Mouse (Mus musculus): Measurements from ENCODE around the gene Fam129c. TPM values are rescaled to one million over a fixed set of nuclear protein-coding genes. Genes with fewer than 3 reads are reported as not detected.

Gene Fam129c
- polyA plus RNA-seq (2015; fragmentation: Nextera tagmentation; extraction: Ambion mirVana): 1.6 and 2.1 TPM in 2 replicates

- H3K4me3 ChIP-seq (ENCODE audit: low read depth, low read length): no peak within 1 kb of the TSS
- H3K9ac ChIP-seq (ENCODE audit: low read depth, low read length): no peak within 1 kb of the TSS
- 0 out of 2 replicates have a peak, but pooled peaks have one; percentile 12 for ATAC-seq (ENCODE audit: low read depth)
- no peak within 1 kb of the TSS for H3K27ac ChIP-seq (ENCODE audit: low read length)
- H3K27me3 ChIP-seq (ENCODE audit: control insufficient read depth, insufficient read depth, low read depth, low read length): peaks cover 13% of the 10 kb centered on the region
- H3K36me3 ChIP-seq (ENCODE audit: control insufficient read depth, insufficient read depth): no peaks in the 10 kb centered on the region
- 70% methylated on average over 3 of the region's 3 CpGs for WGBS (ENCODE audit: insufficient replicate concordance)
- H3K4me2 ChIP-seq (ENCODE audit: low read depth, low read length): no peak within 1 kb of the TSS
- peaks cover 17% of the 10 kb centered on the region for H3K4me1 ChIP-seq (ENCODE audit: control insufficient read depth, low read depth, low read length)
- no peaks in the 10 kb centered on the region for H3K9me3 ChIP-seq (replicated peaks; ENCODE audit: control insufficient read depth, low read length)
Measured at GRCm38 (mm10) chr8:71597451-71597850, at the start of gene Fam129c. Fam129c (plus strand) TSS chr8:71597648.

GRCm38 (mm10) chr8:71550754-71551153 is 46.7 kb upstream of the Fam129c start:
- Histone ChIP-seq H3K9ac (ENCODE audit: low read depth, low read length) (no peak overlapping the region), H3K9me3 (replicated peaks; ENCODE audit: control insufficient read depth, low read length) (no peaks in the 10 kb centered on the region), H3K36me3 (ENCODE audit: control insufficient read depth, insufficient read depth) (no peaks in the 10 kb centered on the region), H3K27me3 (ENCODE audit: control insufficient read depth, insufficient read depth, low read depth, low read length) (no peaks in the 10 kb centered on the region), H3K4me1 (ENCODE audit: control insufficient read depth, low read depth, low read length) (peaks cover 4% of the 10 kb centered on the region; the same call in 1 of the 2 replicates), H3K27ac (ENCODE audit: low read length) (no peak overlapping the region), H3K4me3 (ENCODE audit: low read depth, low read length) (no peak overlapping the region), H3K4me2 (ENCODE audit: low read depth, low read length) (no peak overlapping the region)
- ATAC-seq (ENCODE audit: low read depth): no peak
- WGBS (ENCODE audit: insufficient replicate concordance): 69% methylated on average over 7 of the region's 7 CpGs

DNA sequence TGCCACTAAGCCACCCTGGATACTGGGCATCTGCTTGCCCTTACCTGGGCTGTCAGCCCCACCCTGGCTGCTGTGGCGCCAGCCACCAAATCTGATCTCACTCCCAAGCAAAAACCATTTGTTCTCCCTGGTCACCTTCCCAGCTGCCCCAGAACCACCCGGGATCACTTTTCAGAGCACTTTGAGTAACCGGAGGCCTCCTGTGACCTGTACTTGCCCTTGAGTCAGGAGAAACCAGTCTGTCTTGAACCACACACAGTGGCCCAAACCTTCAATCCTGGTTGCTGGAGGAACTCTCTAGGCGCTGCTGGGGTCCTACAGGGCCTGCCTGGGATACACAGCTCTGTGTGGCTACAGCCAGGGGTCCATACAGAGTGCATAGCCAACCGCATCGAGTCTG is 44.7 kb upstream of the Fam129c start:
- no peak for ATAC-seq (ENCODE audit: low read depth)
- 63% methylated on average over 6 of the region's 6 CpGs for WGBS (ENCODE audit: insufficient replicate concordance)
- no peaks in the 10 kb centered on the region for H3K36me3 ChIP-seq (ENCODE audit: control insufficient read depth, insufficient read depth)

GRCm38 (mm10) chr8:71554001-71554400 is 43.4 kb upstream of the Fam129c start:
- 55% methylated on average over 6 of the region's 6 CpGs for WGBS (ENCODE audit: insufficient replicate concordance)
- no peak for ATAC-seq (ENCODE audit: low read depth)

More for the DNA sequence above, 44.7 kb upstream of the Fam129c start:
- Histone ChIP-seq H3K27ac (ENCODE audit: low read length) (no peak overlapping the region), H3K4me1 (ENCODE audit: control insufficient read depth, low read depth, low read length) (peaks cover 4% of the 10 kb centered on the region; the same call in 1 of the 2 replicates), H3K27me3 (ENCODE audit: control insufficient read depth, insufficient read depth, low read depth, low read length) (peaks cover 6% of the 10 kb centered on the region), H3K9ac (ENCODE audit: low read depth, low read length) (no peak overlapping the region), H3K4me2 (ENCODE audit: low read depth, low read length) (no peak overlapping the region), H3K9me3 (replicated peaks; ENCODE audit: control insufficient read depth, low read length) (no peaks in the 10 kb centered on the region), H3K4me3 (ENCODE audit: low read depth, low read length) (no peak overlapping the region)

GRCm38 (mm10) chr8:71554644-71555043 is 42.8 kb upstream of the Fam129c start:
- no peak overlapping the region for H3K27ac ChIP-seq (ENCODE audit: low read length)
- peaks cover 16% of the 10 kb centered on the region for H3K4me1 ChIP-seq (ENCODE audit: control insufficient read depth, low read depth, low read length)
- no peak overlapping the region for H3K9ac ChIP-seq (ENCODE audit: low read depth, low read length)
- peaks cover 21% of the 10 kb centered on the region for H3K27me3 ChIP-seq (ENCODE audit: control insufficient read depth, insufficient read depth, low read depth, low read length)
- no peak for ATAC-seq (ENCODE audit: low read depth)
- 80% methylated on average over 2 of the region's 2 CpGs for WGBS (ENCODE audit: insufficient replicate concordance)
- H3K4me2 ChIP-seq (ENCODE audit: low read depth, low read length): no peak overlapping the region
- no peaks in the 10 kb centered on the region for H3K9me3 ChIP-seq (replicated peaks; ENCODE audit: control insufficient read depth, low read length)
- no peak overlapping the region for H3K4me3 ChIP-seq (ENCODE audit: low read depth, low read length)
- H3K36me3 ChIP-seq (ENCODE audit: control insufficient read depth, insufficient read depth): no peaks in the 10 kb centered on the region

More at GRCm38 (mm10) chr8:71554001-71554400, 43.4 kb upstream of the Fam129c start:
- H3K36me3 ChIP-seq (ENCODE audit: control insufficient read depth, insufficient read depth): no peaks in the 10 kb centered on the region
- H3K9me3 ChIP-seq (replicated peaks; ENCODE audit: control insufficient read depth, low read length): no peaks in the 10 kb centered on the region
- H3K4me1 ChIP-seq (ENCODE audit: control insufficient read depth, low read depth, low read length): peaks cover 12% of the 10 kb centered on the region
- H3K9ac ChIP-seq (ENCODE audit: low read depth, low read length): no peak overlapping the region
- H3K27me3 ChIP-seq (ENCODE audit: control insufficient read depth, insufficient read depth, low read depth, low read length): peaks cover 18% of the 10 kb centered on the region
- no peak overlapping the region for H3K4me3 ChIP-seq (ENCODE audit: low read depth, low read length)
- no peak overlapping the region for H3K4me2 ChIP-seq (ENCODE audit: low read depth, low read length)
- H3K27ac ChIP-seq (ENCODE audit: low read length): no peak overlapping the region

DNA sequence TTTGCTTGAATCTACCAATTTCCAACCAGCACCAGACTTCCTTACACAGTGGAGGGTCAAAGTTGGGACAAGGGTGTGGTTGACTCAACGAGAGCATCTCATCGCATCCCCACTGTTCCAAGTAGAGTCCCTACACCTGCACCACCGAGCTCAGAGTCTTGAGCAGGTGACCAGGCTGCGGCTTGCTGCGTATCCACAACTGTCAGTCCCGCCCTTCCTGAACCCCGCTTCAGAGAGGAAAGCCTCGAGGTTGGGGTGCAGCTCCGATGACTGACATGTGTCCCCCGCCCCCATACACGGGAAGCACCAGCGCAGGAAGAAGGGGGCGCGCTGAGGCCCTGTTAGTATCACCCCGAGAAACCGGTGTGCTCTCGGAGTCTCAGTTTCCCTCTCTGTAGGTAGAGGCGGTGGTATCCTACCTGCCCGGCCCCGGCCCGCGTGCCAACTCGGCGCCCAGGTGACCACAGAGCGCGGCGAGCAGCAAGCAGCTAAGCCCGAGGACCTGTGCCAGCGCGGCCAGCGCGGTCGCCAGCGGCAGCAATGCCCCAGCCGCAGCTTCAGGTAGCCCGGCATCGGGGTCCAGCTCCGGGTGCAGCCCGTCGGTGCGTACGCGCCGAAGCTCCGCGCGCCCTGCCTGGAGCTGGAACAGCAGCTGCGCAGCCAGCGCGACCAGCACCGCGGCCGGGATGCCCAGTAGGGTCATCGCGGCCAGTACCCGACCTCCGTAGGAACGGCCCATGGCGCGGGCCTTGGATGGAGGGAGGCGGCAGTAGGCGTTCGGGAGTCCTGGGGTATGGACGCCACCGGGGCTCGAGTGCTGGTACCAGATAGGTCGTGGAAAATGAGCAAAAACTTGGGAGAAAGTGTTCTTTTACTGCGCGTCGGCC is 39.1 kb upstream of the Fam129c start, which contains the start of gene Tmem221:
Tmem221 (minus strand) TSS at position 801 of the 887 bp plus-strand sequence.
- H3K27ac ChIP-seq (ENCODE audit: low read length): no peak within 1 kb of the TSS
- H3K27me3 ChIP-seq (ENCODE audit: control insufficient read depth, insufficient read depth, low read depth, low read length): peaks cover 40% of the 10 kb centered on the region
- peak within 1 kb of the TSS; percentile 53 for H3K4me3 ChIP-seq (ENCODE audit: low read depth, low read length)
- 0 out of 2 replicates have a peak, but pooled peaks have one; percentile 1 for ATAC-seq (ENCODE audit: low read depth)
- no peaks in the 10 kb centered on the region for H3K9me3 ChIP-seq (replicated peaks; ENCODE audit: control insufficient read depth, low read length)
- no peaks in the 10 kb centered on the region for H3K36me3 ChIP-seq (ENCODE audit: control insufficient read depth, insufficient read depth)
- WGBS (ENCODE audit: insufficient replicate concordance): 4% methylated on average over 70 of the region's 70 CpGs
- peaks cover 24% of the 10 kb centered on the region for H3K4me1 ChIP-seq (ENCODE audit: control insufficient read depth, low read depth, low read length)
- peak within 1 kb of the TSS; percentile 76 for H3K4me2 ChIP-seq (ENCODE audit: low read depth, low read length)
- H3K9ac ChIP-seq (ENCODE audit: low read depth, low read length): peak within 1 kb of the TSS; percentile 50; the same call in 1 of the 2 replicates

DNA sequence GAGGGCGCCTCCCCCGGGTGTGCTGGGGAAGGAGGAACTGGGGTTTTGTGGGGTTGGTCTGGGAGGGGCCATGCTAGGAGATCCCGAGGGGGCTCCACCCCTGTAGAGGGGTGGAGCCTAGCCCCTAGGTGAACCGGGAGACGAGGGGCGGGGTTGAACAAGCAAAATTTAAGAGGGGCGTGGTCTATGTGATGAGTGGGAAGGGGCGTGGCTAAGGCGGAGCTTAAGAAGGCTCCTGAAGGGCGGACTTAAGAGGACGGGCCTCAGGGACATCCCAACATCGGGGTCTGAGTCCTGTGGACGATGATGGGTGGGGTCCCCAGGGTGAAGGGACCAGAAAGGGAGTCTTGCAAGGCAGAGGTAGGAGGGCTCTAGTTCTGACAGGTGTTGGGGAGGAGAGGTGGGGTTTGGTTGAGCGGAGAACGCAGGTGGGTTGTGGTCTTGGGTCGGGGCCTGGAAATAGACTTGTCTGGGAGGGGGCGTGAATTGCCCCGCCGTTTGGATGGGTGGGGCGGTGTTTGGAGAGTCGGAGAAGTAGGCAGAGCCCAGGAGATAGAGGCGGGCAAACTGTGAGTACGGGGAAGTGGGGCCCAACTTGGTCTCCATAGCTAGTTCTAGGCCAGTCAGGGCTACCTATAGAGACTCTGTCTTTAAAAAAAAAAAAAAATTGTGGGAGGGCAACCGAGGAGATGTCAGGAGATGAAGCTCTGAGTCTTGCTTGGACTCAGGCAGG is 38.3 kb upstream of the Fam129c start:
- Histone ChIP-seq H3K27ac (ENCODE audit: low read length) (no peak overlapping the region), H3K27me3 (ENCODE audit: control insufficient read depth, insufficient read depth, low read depth, low read length) (peaks cover 40% of the 10 kb centered on the region), H3K4me1 (ENCODE audit: control insufficient read depth, low read depth, low read length) (peaks cover 24% of the 10 kb centered on the region), H3K9me3 (replicated peaks; ENCODE audit: control insufficient read depth, low read length) (no peaks in the 10 kb centered on the region), H3K4me2 (ENCODE audit: low read depth, low read length) (peak overlapping the region; percentile 76), H3K36me3 (ENCODE audit: control insufficient read depth, insufficient read depth) (no peaks in the 10 kb centered on the region), H3K4me3 (ENCODE audit: low read depth, low read length) (peak overlapping the region; percentile 53), H3K9ac (ENCODE audit: low read depth, low read length) (peak overlapping the region; percentile 50; the same call in 1 of the 2 replicates)
- 3% methylated on average over 24 of the region's 24 CpGs for WGBS (ENCODE audit: insufficient replicate concordance)
- ATAC-seq (ENCODE audit: low read depth): peak; percentile 74

- Histone ChIP-seq H3K9ac (ENCODE audit: low read depth, low read length) (no peak overlapping the region), H3K4me2 (ENCODE audit: low read depth, low read length) (no peak overlapping the region), H3K4me3 (ENCODE audit: low read depth, low read length) (no peak overlapping the region)
Measured at GRCm38 (mm10) chr8:71560071-71560470, 37.4 kb upstream of the Fam129c start.

More at GRCm38 (mm10) chr8:71560071-71560470, 37.4 kb upstream of the Fam129c start:
- H3K4me1 ChIP-seq (ENCODE audit: control insufficient read depth, low read depth, low read length): peaks cover 20% of the 10 kb centered on the region
- H3K27me3 ChIP-seq (ENCODE audit: control insufficient read depth, insufficient read depth, low read depth, low read length): peaks cover 40% of the 10 kb centered on the region
- H3K27ac ChIP-seq (ENCODE audit: low read length): no peak overlapping the region
- H3K36me3 ChIP-seq (ENCODE audit: control insufficient read depth, insufficient read depth): no peaks in the 10 kb centered on the region
- 41% methylated on average over 3 of the region's 3 CpGs for WGBS (ENCODE audit: insufficient replicate concordance)
- no peak for ATAC-seq (ENCODE audit: low read depth)
- H3K9me3 ChIP-seq (replicated peaks; ENCODE audit: control insufficient read depth, low read length): no peaks in the 10 kb centered on the region
